Mouse (Mus musculus): ENCODE data around the gene 1700067K01Rik.
A peak's percentile ranks its signal among the peaks of the same experiment; 100 is the strongest.

The 1700067K01Rik gene

GRCm38 (mm10) chr8:84011705-84012498, 10.6 kb downstream of the 1700067K01Rik start, which contains the start of gene 2210011C24Rik:
TSS of gene 2210011C24Rik (minus strand) at chr8:84012171.
- DNase-seq (ENCODE audit: low spot score in 2 of 2), result no peak

- DNase-seq (ENCODE audit: low spot score in 2 of 2), result no peak
Measured at GRCm38 (mm10) chr8:84012499-84013165, 11.3 kb downstream of the 1700067K01Rik start.

- no peak for DNase-seq (ENCODE audit: low spot score in 2 of 2)
Measured at GRCm38 (mm10) chr8:84015833-84016232, 14.5 kb downstream of the 1700067K01Rik start.

- no peak for DNase-seq (ENCODE audit: low spot score in 2 of 2)
Measured at GRCm38 (mm10) chr8:84019738-84020137, 18.4 kb downstream of the 1700067K01Rik start.

- DNase-seq (ENCODE audit: low spot score in 2 of 2), result no peak
Measured at GRCm38 (mm10) chr8:84021096-84021495, 19.8 kb downstream of the 1700067K01Rik start, which contains the start of gene Palm3. TSS of gene Palm3 (plus strand) at chr8:84021471.

- no peak for DNase-seq (ENCODE audit: low spot score in 2 of 2)
Measured at GRCm38 (mm10) chr8:84021569-84021968, 20.3 kb downstream of the 1700067K01Rik start.

- DNase-seq (ENCODE audit: low spot score in 2 of 2), result no peak
Measured at GRCm38 (mm10) chr8:84023085-84023484, 21.8 kb downstream of the 1700067K01Rik start.

GRCm38 (mm10) chr8:84023631-84024030, 22.3 kb downstream of the 1700067K01Rik start:
- DNase-seq (ENCODE audit: low spot score in 2 of 2), result no peak

GRCm38 (mm10) chr8:84024171-84024570, 22.9 kb downstream of the 1700067K01Rik start:
- peak; percentile 56 to 76 for DNase-seq (ENCODE audit: low spot score in 2 of 2)

GRCm38 (mm10) chr8:84025863-84026262, 24.6 kb downstream of the 1700067K01Rik start:
- peak in 1 of 2 experiments; percentile 55 for DNase-seq (ENCODE audit: low spot score in 2 of 2)

GRCm38 (mm10) chr8:84027449-84027848, 26.1 kb downstream of the 1700067K01Rik start:
- DNase-seq (ENCODE audit: low spot score in 2 of 2), result peak in 1 of 2 experiments; percentile 75

GRCm38 (mm10) chr8:84029272-84029671, 28.0 kb downstream of the 1700067K01Rik start:
- no peak for DNase-seq (ENCODE audit: low spot score in 2 of 2)

GRCm38 (mm10) chr8:84032777-84033176, 31.5 kb downstream of the 1700067K01Rik start:
- DNase-seq (ENCODE audit: low spot score in 2 of 2), result no peak

GRCm38 (mm10) chr8:84038015-84038414, 36.7 kb downstream of the 1700067K01Rik start:
- no peak for DNase-seq (ENCODE audit: low spot score in 2 of 2)

- peak; percentile 56 to 79 for DNase-seq (ENCODE audit: low spot score in 2 of 2)
Measured at GRCm38 (mm10) chr8:84039050-84039449, 37.7 kb downstream of the 1700067K01Rik start.

GRCm38 (mm10) chr8:84042066-84042947, 41.0 kb downstream of the 1700067K01Rik start, which contains the start of gene Il27ra:
TSS of gene Il27ra (minus strand) at chr8:84042589.
- peak; percentile 44 to 68 for DNase-seq (ENCODE audit: low spot score in 2 of 2)

- no peak for DNase-seq (ENCODE audit: low spot score in 2 of 2)
Measured at GRCm38 (mm10) chr8:84042948-84043342, 41.6 kb downstream of the 1700067K01Rik start.

GRCm38 (mm10) chr8:84044103-84044502, 42.8 kb downstream of the 1700067K01Rik start:
- no peak for DNase-seq (ENCODE audit: low spot score in 2 of 2)

GRCm38 (mm10) chr8:84044900-84045299, 43.6 kb downstream of the 1700067K01Rik start, which contains the start of gene Rln3:
TSS of gene Rln3 (minus strand) at chr8:84045000.
- DNase-seq (ENCODE audit: low spot score in 2 of 2), result no peak

GRCm38 (mm10) chr8:84046505-84046904, 45.2 kb downstream of the 1700067K01Rik start:
- no peak for DNase-seq (ENCODE audit: low spot score in 2 of 2)

GRCm38 (mm10) chr8:84048171-84048570, 46.9 kb downstream of the 1700067K01Rik start:
- no peak for DNase-seq (ENCODE audit: low spot score in 2 of 2)

All from spleen, postnatal 10 days (tissue).